Mouse (Mus musculus) gastrocnemius, adult 18-20 months (tissue): ENCODE data around the gene Aldh1a2. TPM values are rescaled to one million over a fixed set of nuclear protein-coding genes. Genes with fewer than 3 reads are reported as not detected.
A peak's percentile ranks its signal among the peaks of the same experiment; 100 is the strongest.

Source experiments
- DNase-seq: peaks from one replicate; pipeline ENCODE4 v3.0.0; 2021; ENCODE audit warnings: low spot score
- total RNA-seq, 2 experiments: library from RNA; stranded (reverse); gene quantifications; 2 replicates each; pipeline ENCODE4 v1.2.3; 2021

Aldh1a2 gene
- total RNA-seq, 2 experiments from 2014 or later, result 1.8 to 8.9 TPM

DNA sequence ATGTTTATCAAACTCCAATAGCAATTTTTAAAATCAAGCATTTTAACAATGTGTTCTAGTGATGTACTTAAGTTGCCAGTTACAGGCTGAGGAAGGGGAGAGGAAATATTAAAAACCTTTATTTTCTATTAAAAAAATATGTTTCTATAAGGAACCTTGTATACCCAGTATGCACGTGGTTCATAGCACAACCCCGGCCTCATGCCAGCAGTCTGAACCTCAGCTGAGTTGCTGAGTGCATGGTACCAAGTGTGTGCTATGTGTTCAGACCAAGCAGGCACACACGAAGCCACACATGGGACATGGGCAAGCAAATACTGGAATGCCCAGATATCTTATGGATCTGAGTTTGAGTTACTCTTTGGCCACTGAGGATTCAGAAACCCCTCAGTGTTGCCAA is 74.2 kb downstream of the Aldh1a2 start:
- DNase-seq, result no peak

GRCm38 (mm10) chr9:71290730-71291129 is 75.1 kb downstream of the Aldh1a2 start:
- DNase-seq, result peak; percentile 24

DNA sequence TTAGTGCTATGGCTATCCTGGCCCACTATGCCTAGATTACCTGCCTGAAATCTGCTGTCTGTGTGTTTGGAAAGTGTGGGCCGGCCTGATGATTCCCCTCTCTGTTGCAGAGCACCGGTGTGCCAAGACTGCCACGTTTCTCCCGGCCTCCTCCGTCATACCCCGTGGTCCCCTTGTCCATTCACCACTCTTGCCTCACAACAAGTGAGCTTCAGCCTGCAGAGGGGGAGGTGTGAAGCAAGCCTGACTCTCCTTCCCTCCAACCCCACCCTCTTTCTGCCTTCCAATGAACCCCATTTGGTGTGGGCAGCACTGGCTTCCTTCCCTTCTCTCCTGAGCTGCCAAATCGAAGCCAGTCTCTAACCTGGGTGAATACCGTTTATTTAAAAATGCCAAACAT is 79.9 kb downstream of the Aldh1a2 start:
- DNase-seq, result no peak

DNA sequence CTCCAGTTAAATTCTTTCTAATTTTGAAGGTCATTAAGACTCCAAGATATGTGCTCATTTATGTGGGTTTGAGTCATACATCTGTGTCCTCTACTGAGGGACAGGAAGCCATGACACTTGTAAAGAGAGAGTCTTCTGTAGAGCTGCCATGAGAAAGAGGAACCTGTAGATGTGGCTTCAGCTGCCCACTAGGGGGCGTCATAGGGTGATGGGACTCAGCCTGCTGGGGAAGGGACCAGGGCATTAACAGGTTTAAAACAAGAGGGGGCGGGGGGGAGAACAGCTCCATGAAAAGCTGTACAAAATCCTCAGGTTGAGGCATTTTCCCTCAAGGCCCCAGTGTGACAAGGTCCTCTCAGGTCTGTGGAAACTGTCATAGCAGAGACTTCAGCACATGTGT is 88.0 kb downstream of the Aldh1a2 start:
- no peak for DNase-seq

- DNase-seq, result peak; percentile 58
These were observed 91.7 kb downstream of the Aldh1a2 start for GRCm38 (mm10) chr9:71307106-71307789.

DNA sequence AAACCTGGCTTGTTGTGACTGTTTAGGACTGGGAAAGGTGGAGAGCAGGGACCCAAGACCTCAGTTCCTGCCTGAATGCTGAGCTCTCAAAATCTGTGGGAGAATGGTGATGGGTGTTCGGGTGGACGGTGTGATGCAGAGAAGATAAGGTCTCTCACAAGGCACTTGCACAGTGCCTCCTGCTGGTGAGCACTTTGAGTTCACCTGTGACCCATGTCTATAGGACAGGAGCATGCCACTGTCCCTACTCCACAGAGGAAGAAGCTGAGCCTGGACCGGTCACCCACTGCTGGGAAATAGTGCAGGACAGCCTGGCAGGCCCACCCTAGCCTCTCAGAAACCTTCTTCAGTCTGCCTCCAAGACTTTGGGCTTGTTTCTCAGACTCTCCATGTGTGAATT is 100.4 kb downstream of the Aldh1a2 start:
- DNase-seq, result no peak

DNA sequence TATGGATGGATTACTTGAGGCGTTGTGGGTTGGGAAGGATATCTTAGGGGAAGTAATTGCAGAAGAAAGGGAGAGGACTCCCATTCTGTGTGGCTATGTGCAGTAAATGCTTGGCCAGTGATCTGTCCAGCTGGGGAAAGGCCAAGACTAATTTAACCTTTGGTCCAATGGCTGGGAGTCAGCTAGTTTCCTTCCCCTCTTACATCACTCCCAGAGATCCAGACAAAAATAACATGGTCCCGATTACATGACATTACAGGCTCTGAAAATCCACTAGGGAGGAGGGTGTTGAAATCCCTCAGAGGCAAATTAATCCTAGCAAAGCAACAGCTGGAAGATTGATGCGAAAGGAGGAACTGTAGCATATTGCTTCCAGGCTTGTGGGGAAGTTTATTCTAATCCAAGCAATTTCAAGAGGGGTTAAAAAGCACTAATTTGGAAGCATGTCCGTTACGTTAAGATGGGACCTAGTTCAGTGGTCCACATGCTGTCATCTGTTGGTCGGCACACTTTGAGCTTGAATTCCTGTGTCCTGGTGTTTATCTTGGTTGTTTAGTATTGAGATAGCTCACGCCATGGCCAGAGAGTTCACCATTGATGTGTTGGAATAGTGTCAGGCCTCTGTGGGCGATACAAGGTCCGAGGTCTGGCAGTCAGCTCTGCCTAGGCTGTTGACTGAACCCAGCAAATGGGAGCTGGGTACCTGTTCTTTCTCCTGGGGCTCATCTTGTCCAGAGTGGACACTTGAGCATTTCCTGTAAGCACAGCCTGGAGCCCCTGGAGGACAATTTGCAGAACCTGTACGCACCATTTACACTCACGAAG is 101.7 kb downstream of the Aldh1a2 start:
- DNase-seq, result peak; percentile 85

- DNase-seq, result no peak
These were observed 102.3 kb downstream of the Aldh1a2 start for GRCm38 (mm10) chr9:71317921-71318241.

GRCm38 (mm10) chr9:71319776-71320175 is 104.2 kb downstream of the Aldh1a2 start:
- peak; percentile 81 for DNase-seq

GRCm38 (mm10) chr9:71320246-71321155 is 104.9 kb downstream of the Aldh1a2 start:
- DNase-seq, result peak; percentile 23

- no peak for DNase-seq
These were observed 105.8 kb downstream of the Aldh1a2 start for GRCm38 (mm10) chr9:71321436-71321835.

DNA sequence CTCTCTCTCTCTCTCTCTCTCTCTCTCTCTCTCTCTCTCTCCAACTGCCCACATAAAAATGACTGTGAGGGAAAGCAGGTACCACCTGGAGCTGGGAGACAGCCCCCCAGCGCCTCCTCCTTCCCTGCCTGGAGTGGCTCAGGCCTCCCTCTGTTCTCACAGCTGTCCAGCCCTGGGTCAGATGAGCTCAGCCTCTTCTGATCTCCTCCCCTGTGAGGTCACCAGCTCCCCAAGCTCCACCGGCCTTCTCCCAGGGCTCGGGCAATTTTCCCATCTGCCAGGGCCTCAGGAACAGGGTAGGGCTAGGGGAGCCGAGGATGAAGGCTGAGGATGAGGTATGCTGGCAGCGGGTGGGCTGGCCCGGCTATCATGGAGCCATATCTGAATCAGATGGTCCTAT is 106.3 kb downstream of the Aldh1a2 start:
- DNase-seq, result peak; percentile 41

DNA sequence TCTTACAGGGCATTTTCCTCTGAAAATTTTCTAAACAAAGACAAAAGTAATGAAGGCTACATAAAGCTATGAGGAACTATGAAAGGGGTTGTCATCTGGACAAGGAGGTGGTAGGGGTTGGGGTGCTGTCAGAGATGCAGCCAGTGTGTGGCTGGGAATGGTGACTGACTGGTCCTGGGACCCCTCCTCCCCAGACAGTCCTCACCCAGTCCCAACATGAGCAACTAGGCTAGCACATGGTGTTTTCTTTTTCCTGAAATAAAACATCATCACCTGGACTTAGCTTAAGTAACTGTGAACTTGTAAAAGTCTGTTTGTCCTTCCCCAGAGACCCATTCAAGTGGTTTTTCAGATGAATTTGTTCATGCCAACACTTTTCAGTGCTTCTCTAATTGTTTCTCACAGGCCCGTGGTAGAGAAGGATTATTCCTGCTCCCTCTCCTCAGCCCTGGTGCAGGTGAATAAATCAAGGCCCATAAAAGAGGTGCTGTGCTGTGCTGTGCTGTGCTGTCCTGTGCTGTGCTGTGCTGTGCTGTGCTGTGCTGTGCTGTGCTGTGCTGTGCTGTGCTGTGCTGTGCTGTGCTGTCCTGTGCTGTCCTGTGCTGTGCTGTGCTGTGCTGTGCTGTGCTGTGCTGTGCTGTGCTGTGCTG is 107.8 kb downstream of the Aldh1a2 start:
- DNase-seq, result no peak

DNA sequence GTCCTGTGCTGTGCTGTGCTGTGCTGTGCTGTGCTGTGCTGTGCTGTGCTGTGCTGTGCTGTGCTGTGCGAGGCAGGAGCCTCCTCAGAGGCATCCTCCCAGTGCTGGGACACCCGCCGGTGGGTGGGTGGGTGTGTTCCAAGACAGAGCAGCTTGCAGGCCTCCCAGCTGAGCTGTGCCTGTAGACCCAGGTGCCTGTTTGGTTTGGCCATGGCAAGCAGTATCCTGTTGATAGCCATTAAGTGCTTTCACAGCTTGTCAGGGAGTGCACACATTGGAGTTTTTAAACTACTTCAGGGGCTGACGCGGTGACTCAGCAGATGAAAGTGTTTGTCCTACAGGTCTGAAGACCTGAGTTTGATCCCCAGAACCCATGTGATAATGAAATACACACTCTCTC is 108.5 kb downstream of the Aldh1a2 start:
- no peak for DNase-seq

DNA sequence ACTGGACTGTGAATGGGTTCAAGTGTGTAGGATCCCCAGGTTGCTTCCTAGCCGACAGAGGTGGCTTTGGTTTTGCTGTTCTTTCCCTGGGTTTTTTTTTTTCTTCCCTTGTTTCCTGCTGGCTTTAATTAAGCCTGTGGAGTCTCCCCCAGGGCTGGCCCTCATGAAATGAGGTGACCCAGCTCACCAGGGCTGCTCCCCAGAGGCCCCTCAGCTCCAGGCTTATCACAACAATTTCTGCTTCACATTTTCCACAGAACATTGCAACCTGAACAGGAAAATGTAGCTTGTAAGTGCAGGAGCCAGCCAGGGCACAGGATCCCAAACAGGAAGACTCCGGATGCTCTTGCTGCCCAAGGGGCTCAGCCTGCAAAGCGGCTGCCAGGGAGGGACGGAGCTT is 110.7 kb downstream of the Aldh1a2 start:
- DNase-seq, result no peak

DNA sequence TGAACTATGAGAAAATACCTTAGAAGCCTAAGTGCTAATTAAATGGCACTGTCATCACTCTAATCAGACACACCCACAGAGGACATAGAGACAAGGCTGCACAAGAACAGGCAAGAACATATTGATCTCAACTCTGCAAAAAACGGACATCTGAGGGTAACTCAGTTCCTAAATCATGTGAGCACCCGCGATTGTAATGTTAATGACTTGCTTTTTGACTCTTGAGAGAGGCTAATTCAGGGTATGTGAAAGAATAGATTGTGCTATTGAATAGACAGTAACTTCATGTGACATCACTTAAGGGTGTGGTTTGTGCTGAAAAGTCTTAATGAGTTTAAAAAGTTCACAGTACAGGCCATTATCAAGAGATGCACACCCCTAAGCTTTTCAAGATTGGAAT is 116.1 kb downstream of the Aldh1a2 start:
- DNase-seq, result no peak

DNA sequence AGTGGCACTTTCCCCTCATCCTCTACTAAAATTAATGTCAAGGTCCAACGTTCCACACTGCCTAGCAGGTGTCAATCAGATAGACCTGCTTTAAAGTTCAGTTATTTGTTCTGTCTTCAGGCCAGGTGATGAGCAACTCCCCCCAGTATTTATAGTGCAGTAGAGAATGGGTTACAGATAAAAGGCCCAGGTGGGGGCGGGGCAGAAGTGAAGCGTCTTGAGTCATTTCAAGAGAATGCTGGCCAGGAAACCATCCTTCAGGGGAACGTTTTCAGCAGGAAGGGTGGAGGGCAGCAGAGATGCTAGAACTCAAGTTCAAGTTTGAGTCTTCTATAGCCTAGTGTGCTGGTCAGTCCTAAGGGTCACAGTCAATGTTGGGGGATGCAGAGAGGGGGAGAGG is 121.1 kb downstream of the Aldh1a2 start:
- no peak for DNase-seq

- DNase-seq, result peak; percentile 31
These were observed 121.8 kb downstream of the Aldh1a2 start for GRCm38 (mm10) chr9:71337425-71337824.

GRCm38 (mm10) chr9:71340116-71340515 is 124.5 kb downstream of the Aldh1a2 start:
- DNase-seq, result no peak
